ENCODE assay signal across 10 mouse cellular contexts in the genomic region with DNA sequence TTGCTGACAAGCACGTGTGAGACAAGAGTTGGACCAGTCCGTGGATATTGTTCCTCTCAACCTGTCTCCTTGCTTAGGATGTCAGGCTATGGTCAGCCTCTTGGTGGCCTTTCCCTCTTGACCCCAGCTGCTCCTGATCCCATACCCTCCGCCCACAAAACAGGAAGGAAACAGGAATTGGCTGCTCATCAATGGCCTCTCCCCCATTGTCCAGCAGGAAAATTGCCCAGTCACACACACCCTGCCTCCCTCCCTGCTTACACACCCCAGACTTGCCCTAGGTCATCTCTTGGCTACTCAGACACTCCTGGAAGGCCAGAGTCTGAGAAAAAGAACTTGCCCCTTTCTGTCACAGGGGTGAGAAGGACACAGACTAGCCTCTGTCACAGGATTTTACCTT. TPM values are rescaled to one million over a fixed set of nuclear protein-coding genes. Genes with fewer than 3 reads are reported as not detected.
DNase-seq lines count a peak whose midpoint lies in the region; ATAC-seq and TF ChIP-seq lines count a peak whose summit lies in the region.
"Had no signal": no experiment of that assay in that cellular context is flagged by ENCODE, and none has a peak within 500 bp of the region (broad histone marks: within the 10 kb centered on the region; RNA-seq: fewer than 3 reads in every experiment).

No protein-coding gene starts in this region.

- no peaks in the 10 kb centered on the region for H3K36me3 ChIP-seq in heart, embryonic 10.5 days
- H3K36me3 ChIP-seq in lung, postnatal 0 days (ENCODE audit: insufficient read depth, low read length) = no peaks in the 10 kb centered on the region
- H3K36me3 ChIP-seq: intestine, embryonic 15.5 days had no signal

- H3K4me1 ChIP-seq in heart, embryonic 10.5 days = peaks cover 4% of the 10 kb centered on the region; the same call in 1 of the 2 replicates
- H3K4me1 ChIP-seq in lung, postnatal 0 days (ENCODE audit: insufficient read depth, low read depth, low read length) = no peaks in the 10 kb centered on the region
- H3K4me1 ChIP-seq: intestine, embryonic 15.5 days had no signal

- no peaks in the 10 kb centered on the region for H3K9me3 ChIP-seq in heart, embryonic 10.5 days
- H3K9me3 ChIP-seq in lung, postnatal 0 days (ENCODE audit: low read length) = no peaks in the 10 kb centered on the region
- H3K9me3 ChIP-seq: intestine, embryonic 15.5 days had no signal

- H3K27me3 ChIP-seq in heart, embryonic 10.5 days (ENCODE audit: insufficient read depth, poor library complexity, severe bottlenecking) = no peaks in the 10 kb centered on the region
- H3K27me3 ChIP-seq in lung, postnatal 0 days (replicated peaks; ENCODE audit: insufficient read depth, low read length) = no peaks in the 10 kb centered on the region
- H3K27me3 ChIP-seq: intestine, embryonic 15.5 days had no signal

- intact Hi-C loops in heart, postnatal 25 days (cut with DNase I) = no loop called here
- intact Hi-C loops in left cerebral cortex, postnatal 10 days (cut with DNase I) = no loop called here

- no peak overlapping the region for H3K4me2 ChIP-seq in lung, postnatal 0 days (replicated peaks; ENCODE audit: low read depth, low read length)
- H3K4me2 ChIP-seq: intestine, embryonic 15.5 days had no signal

- DNase-seq in heart, adult 18-20 months = peak; percentile 38 to 72
- DNase-seq in heart, embryonic 10.5 days (ENCODE audit: low spot score) = no peak
- DNase-seq in adrenal gland, postnatal 14 days = peak; percentile 43
- DNase-seq in heart, postnatal 25 days (ENCODE audit: low spot score) = peak; percentile 20
- no peak for DNase-seq in lung, postnatal 0 days (ENCODE audit: low spot score)
- DNase-seq in left cerebral cortex, postnatal 10 days (ENCODE audit: extremely low spot score in 1 of 2, low spot score in 2 of 2) = no peak
- no peak for DNase-seq in spleen, adult 18-20 months

- no peak for TF ChIP-seq CTCF in lung, postnatal 0 days (IDR thresholded peaks at IDR 0.05)

- peak; percentile 63 for ATAC-seq in lung, postnatal 0 days
- no peak for ATAC-seq in inflammation-experienced regulatory T-cells, adult 6 months
- ATAC-seq: CD4-positive, CD25-positive, alpha-beta regulatory T cell, adult 4 months; intestine, embryonic 15.5 days had no signal

- H3K27ac ChIP-seq in heart, embryonic 10.5 days = no peak overlapping the region
- no peak overlapping the region for H3K27ac ChIP-seq in lung, postnatal 0 days (ENCODE audit: low read length)
- H3K27ac ChIP-seq: intestine, embryonic 15.5 days had no signal

- TF ChIP-seq EP300 in lung, postnatal 0 days (IDR thresholded peaks at IDR 0.05) = no peak

- no peak overlapping the region for H3K9ac ChIP-seq in lung, postnatal 0 days (replicated peaks; ENCODE audit: low read depth)
- H3K9ac ChIP-seq: intestine, embryonic 15.5 days had no signal

- H3K4me3 ChIP-seq in heart, embryonic 10.5 days = no peak overlapping the region
- H3K4me3 ChIP-seq in lung, postnatal 0 days (ENCODE audit: low read depth, low read length) = no peak overlapping the region
- H3K4me3 ChIP-seq: intestine, embryonic 15.5 days had no signal

- WGBS in heart, embryonic 10.5 days = 88% methylated on average over 3 of the region's 3 CpGs
- 80% methylated on average over 3 of the region's 3 CpGs for WGBS in lung, postnatal 0 days

RNA-seq across cellular contexts. Expression of gene Sox4, which starts 22.2 kb away (rescaled TPM):
- total RNA-seq in heart, adult 18-20 months (2021) = 10 to 100 TPM in 1 of 2 experiments, 1 to 10 TPM in 1; 7.8 to 12.7 TPM
- polyA plus RNA-seq in heart, embryonic 10.5 days (2016; fragmentation: Nextera tagmentation; extraction: Ambion mirVana) = 30.8 and 51.9 TPM in 2 replicates
- total RNA-seq in adrenal gland, postnatal 14 days (2021) = 27.6 and 28.0 TPM in 2 replicates
- total RNA-seq in heart, postnatal 25 days (2021) = 10 to 100 TPM; 21.3 to 41.6 TPM
- polyA plus RNA-seq in lung, postnatal 0 days (2015; fragmentation: Nextera tagmentation; extraction: Ambion mirVana) = 51.7 and 63.2 TPM in 2 replicates
- polyA plus RNA-seq in inflammation-experienced regulatory T-cells, adult 6 months (2017; shearing (Covaris generic)) = under 1 TPM in 2 of 3 experiments, not detected in 1; 0.08 to 0.15 TPM
- total RNA-seq in left cerebral cortex, postnatal 10 days (2021) = 10 to 100 TPM; 54.7 to 70.7 TPM

Comparison
In these comparisons a context has a peak if more than half of its experiments do, and no peak if none do; other contexts are left out.
1. DNase-seq: peak in heart, adult 18-20 months (2 of 2), adrenal gland, postnatal 14 days (single experiment) and heart, postnatal 25 days (single experiment); none in heart, embryonic 10.5 days (single experiment), lung, postnatal 0 days (single experiment), left cerebral cortex, postnatal 10 days (0 of 2) and spleen, adult 18-20 months (0 of 2).